Mouse (Mus musculus) urinary bladder, postnatal 14 days (tissue): Measurements from ENCODE around the gene C130050O18Rik.

Source experiments
- DNase-seq: peaks from one replicate; pipeline ENCODE4 v3.0.0; 2021; ENCODE audit warnings: low spot score

C130050O18Rik gene

GRCm38 (mm10) chr5:139404801-139405401 lies at the start of gene C130050O18Rik:
Gene C130050O18Rik (plus strand): TSS chr5:139405280.
- DNase-seq = no peak

- DNase-seq = peak; percentile 39
Measured at GRCm38 (mm10) chr5:139358653-139359052, 46.4 kb upstream of the C130050O18Rik start.

DNA sequence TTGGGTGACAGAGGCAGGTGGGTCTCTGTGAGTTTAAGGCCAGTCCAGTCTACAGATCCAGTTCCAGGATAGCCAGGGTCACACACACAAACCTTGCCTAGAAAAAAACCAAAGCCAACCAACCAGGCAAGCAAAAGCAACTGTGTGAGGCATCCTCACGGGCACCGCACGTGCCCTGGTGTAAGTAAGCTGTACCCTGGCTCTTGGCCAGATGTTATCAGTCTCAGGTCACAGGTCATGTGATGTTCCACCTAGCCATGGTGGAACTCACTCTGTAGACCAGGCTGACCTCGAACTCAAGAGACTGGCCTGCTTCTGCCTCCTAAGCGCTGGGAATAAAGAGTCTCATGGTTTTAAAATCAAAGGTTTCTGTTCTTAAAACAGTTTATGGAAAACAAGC lies 45.8 kb upstream of the C130050O18Rik start:
- no peak for DNase-seq

GRCm38 (mm10) chr5:139363858-139364257 lies 41.2 kb upstream of the C130050O18Rik start:
- DNase-seq = peak; percentile 49

GRCm38 (mm10) chr5:139364260-139364910 lies 40.7 kb upstream of the C130050O18Rik start:
- peak; percentile 93 for DNase-seq

- no peak for DNase-seq
Measured at GRCm38 (mm10) chr5:139364911-139365571, 40.0 kb upstream of the C130050O18Rik start.

DNA sequence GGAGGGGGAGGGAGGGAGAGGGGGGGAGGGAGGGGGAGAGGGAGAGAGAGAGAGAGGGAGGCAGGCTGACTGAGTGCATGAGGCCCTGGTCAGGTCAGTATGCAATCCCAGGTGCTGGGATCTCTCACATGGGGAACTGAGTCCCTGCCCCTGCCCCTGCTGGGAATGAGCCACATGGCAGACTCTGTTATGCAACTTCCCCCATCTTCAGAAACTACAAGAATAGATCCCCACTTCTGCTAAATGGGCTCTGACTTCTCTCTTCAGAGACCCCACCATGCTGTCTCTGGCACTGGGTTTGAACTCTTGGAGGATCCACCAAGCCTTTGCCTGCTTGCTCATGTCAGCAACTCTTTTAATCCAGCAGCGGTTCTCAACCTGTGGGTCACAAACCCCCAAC lies 39.3 kb upstream of the C130050O18Rik start:
- no peak for DNase-seq

DNA sequence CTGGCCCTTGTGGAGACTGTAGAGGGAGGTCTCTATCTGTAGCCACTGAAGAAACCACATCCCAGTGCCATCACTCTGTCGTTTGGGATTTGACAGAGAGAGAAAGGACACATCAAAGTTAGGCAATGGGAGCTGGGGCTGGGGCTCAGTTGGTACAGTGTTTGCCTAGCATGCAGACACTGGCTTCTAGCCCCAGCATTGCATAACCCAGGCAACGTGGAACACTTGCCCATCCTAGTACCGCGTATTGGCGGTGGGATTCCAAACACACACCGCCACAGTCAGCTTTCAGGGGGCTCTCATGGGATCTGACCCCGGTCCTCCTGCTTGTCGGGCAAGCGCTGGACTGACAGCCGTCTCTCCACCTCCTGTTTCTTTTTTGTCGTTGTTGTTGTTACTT lies 38.6 kb upstream of the C130050O18Rik start:
- no peak for DNase-seq

GRCm38 (mm10) chr5:139367884-139368458 lies 37.1 kb upstream of the C130050O18Rik start:
- no peak for DNase-seq

DNA sequence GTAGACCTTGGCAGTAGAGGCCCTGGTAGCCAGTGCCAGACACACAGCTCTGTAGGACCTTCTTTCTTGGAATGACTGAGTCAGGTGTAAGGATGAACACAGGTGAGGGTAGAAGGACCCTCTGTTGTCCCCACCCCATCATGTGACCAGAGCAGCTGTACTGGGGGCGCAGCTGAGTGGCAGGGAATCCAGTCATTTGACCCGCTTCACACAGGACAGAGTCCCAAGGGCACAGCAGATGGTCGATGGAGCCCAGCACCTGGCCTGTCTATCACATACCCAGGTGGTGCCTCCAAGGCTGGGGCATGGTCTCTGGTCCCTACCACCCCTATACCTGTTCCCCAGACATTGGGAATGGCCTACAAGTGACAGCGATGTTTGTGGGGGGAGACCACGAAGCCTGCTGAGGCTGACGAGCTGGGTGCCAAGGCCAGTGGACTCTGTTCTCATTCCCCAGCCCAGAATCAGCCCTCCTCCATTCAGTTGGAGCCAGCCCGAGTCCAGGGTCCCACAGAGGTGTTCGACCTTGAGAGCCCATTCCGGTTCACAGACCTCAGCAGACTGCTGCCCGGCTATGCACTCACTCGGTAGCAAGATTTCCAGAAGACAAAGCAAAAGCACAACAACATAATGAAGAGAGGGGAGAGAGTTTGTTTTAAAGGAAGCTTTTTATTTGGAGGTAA lies 36.3 kb upstream of the C130050O18Rik start:
- no peak for DNase-seq

GRCm38 (mm10) chr5:139370336-139370735 lies 34.7 kb upstream of the C130050O18Rik start:
- DNase-seq = no peak

- DNase-seq = no peak
Measured at GRCm38 (mm10) chr5:139371118-139371517, 34.0 kb upstream of the C130050O18Rik start.

- DNase-seq = peak; percentile 91
Measured at GRCm38 (mm10) chr5:139371631-139372401, 33.3 kb upstream of the C130050O18Rik start.

GRCm38 (mm10) chr5:139373126-139373525 lies 32.0 kb upstream of the C130050O18Rik start:
- DNase-seq = no peak

DNA sequence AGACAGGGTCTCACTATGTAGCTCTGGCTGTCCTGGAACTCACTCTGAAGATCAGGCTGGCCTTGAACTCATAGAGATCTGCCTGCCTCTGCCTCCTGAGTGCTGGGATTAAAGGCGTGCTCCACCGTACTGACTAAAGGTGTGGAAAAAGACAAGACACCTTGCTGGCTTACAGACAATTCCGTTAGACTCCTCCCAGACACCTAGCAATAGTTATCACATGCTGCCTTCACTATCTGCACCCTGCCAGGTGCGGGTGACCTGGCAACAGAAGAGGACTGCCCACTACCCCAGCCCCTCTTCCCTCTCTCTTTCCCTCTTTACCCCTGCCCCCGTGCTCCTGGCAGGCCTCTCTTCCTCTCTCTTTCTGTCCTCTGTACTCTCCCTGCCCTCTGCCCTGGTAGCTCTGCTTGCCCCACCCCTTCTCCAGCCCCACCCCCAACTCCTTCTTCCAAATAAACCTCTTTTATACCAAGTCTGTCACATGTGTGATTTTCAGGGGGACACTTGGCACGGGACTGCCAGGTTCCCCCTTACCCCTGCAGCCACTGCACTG lies 31.1 kb upstream of the C130050O18Rik start:
- no peak for DNase-seq

DNA sequence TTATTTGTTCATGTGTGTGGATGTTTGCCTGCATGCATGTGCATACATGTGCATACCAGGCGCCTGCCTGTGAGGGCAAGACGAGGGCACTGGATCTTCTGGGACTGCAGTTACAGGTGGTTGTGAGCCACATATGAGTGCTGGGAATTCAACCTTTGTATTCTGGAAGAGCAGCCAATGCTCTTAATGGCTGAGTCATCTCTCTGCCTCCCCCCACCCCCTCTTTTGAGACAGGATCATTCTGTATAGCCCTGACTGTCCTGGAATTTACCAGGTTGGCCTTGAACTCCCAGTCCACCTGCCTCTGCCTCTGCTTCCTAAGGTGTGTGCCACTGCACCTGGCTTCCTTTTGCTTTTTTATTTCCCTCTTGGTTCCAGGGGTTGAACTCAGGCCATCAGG lies 30.2 kb upstream of the C130050O18Rik start:
- DNase-seq = no peak

- DNase-seq = peak; percentile 53
Measured at GRCm38 (mm10) chr5:139377468-139378270, 27.4 kb upstream of the C130050O18Rik start, which contains the start of gene Gpr146. Gene Gpr146 (plus strand): TSS chr5:139377697.

DNA sequence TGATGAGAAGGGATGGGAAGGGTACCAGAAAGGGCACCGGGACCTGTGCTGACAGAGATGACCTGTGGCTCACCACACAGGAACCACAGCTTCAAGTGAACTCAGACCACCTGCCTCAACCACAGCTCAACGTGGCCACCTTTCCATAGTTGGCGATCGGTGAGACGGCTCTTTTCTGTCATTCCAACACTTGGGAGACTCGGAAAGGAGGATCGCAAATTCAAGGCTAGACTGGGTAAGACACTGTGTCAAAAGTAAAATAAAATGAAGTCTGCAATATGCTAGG lies 26.9 kb upstream of the C130050O18Rik start:
- no peak for DNase-seq

DNA sequence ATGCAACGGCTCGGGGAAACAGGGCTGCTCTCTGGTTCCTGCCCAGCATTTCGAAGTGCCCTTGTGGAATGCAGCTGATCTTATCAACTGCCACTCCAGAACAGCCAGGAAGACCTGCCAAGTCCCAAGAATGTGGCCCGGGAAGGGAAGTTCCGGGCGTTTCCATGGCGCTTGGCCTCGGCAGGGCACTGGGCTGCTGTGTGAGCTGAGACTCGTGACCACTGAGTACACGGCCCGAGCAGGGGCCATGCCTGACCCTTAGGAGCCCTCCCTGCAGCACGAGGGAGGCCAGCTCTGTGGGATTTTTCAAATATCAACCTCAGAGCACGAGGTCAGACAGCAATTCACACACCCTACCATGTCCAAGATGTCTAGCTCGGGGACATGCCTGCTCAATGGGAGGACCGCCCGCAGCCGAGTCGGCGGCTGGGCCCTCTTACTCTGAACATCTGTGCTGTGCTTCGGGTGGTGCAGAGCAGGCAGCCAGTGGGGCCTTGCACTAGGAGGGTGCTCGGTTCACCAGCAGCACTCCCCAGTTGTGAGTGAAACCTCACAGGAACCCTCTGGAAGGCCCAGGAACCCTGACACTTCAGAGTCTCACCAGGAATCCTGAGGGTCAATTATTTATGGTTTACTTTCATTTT lies 26.0 kb upstream of the C130050O18Rik start:
- peak; percentile 80 for DNase-seq

- DNase-seq = no peak
Measured at GRCm38 (mm10) chr5:139379771-139380384, 25.2 kb upstream of the C130050O18Rik start.
